Mouse (Mus musculus) midbrain, embryonic 11.5 days (tissue): Measurements from ENCODE around the gene Dcdc2a. TPM values are rescaled to one million over a fixed set of nuclear protein-coding genes. Genes with fewer than 3 reads are reported as not detected.

ENCODE experiments used
- ATAC-seq: fragments of 200-750 bp; cut with Nextera tagmentation; 2 replicates; pipeline ENCODE4 v1.8.0; 2017; ENCODE audit warnings: moderate TSS enrichment, moderate library complexity; ENCODE audit not compliant: low FRiP score
- DNase-seq: peaks from one replicate; pipeline ENCODE4 v3.0.0; 2015; ENCODE audit warnings: low spot score; ENCODE audit errors: missing footprints
- H3K27ac ChIP-seq: fragments of 300-500 bp; sonication (generic); 2 replicates; pipeline ENCODE4 v1.5.1; 2014; ENCODE audit warnings: low read depth, low read length
- H3K27me3 ChIP-seq: fragments of 300-500 bp; sonication (generic); 2 replicates; pipeline ENCODE4 v1.6.1; 2014; ENCODE audit warnings: mild to moderate bottlenecking, low read length, moderate library complexity, mixed read lengths; ENCODE audit not compliant: control insufficient read depth, insufficient read depth
- H3K36me3 ChIP-seq: fragments of 300-500 bp; sonication (generic); 2 replicates; pipeline ENCODE4 v1.6.1; 2014; ENCODE audit warnings: mild to moderate bottlenecking, low read length, moderate library complexity, mixed read lengths; ENCODE audit not compliant: control insufficient read depth, insufficient read depth
- H3K4me1 ChIP-seq: fragments of 300-500 bp; sonication (generic); 2 replicates; pipeline ENCODE4 v1.6.1; 2014; ENCODE audit warnings: low read length; ENCODE audit not compliant: control insufficient read depth, insufficient read depth
- H3K4me2 ChIP-seq: fragments of 300-500 bp; sonication (generic); 2 replicates; pipeline ENCODE4 v1.6.1; 2014; ENCODE audit warnings: mild to moderate bottlenecking, moderate library complexity
- H3K4me3 ChIP-seq: fragments of 300-500 bp; sonication (generic); 2 replicates; pipeline ENCODE4 v1.5.1; 2014; ENCODE audit warnings: low read depth, low read length
- H3K9ac ChIP-seq: fragments of 300-500 bp; sonication (generic); 2 replicates; pipeline ENCODE4 v1.6.1; 2014; ENCODE audit warnings: low read length
- H3K9me3 ChIP-seq: fragments of 300-500 bp; sonication (generic); 2 replicates; pipeline ENCODE4 v1.6.1; 2016; ENCODE audit warnings: low read length; ENCODE audit not compliant: control insufficient read depth
- WGBS: fragments of 180-500 bp; shearing (Covaris S2); extraction: QIAGEN DNeasy Blood & Tissue Kit; methylation state at CpG from one replicate; pipeline ENCODE4 v1.1.7; 2014; 5-methylcytosine and 5-hydroxymethylcytosine counted together
- polyA plus RNA-seq: library from polyadenylated mRNA; unstranded; fragments of >200 nt; fragmentation: Nextera tagmentation; extraction: Ambion mirVana; gene quantifications from 2 replicates; pipeline ENCODE4 v1.2.1, GENCODE M21; 2014

Gene Dcdc2a
- polyA plus RNA-seq, 1 experiment from 2014 or later, result 1.8 TPM

DNA sequence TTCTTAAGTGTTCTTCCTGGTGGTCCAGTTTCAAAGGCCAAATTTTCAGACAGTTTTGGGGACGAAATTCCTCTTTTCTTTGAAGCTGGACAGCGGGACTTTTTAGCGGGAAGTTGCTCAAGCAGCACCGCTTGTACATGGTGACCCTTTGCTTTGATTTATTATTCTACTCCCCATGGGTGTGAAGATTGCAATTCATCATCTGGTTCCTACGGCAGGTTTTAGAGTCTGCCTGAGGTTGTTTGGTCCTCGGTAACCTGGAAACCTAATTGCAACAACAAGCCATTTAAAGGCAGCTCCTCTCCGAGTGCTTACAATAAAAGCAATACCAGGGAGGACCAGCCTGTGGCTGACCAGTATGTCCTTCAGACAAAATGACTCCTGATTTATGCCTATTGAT, 21.5 kb downstream of the Dcdc2a start:
- DNase-seq (no peak), ATAC-seq (no peak)
- H3K4me2 ChIP-seq, result no peak overlapping the region

DNA sequence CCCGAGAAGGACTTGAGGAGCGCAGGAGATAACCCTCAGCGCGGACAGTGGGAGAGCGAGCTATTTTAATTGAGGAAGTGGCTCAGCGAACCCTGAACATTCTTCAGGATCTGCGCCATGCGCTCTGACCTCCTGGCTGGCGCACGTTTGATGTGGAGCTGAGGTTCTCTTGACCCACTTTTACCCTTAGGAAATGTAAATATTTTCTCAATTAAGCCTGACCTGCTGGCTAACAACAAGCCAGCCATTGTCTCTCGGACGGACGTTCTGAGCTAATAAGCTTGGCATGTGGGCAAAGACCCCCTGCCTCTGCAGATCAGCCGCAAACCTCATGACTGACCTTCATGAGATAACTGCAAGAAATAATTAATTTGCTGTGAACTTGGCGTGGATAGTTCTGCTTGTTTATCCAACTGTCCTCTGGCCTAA, 27.4 kb downstream of the Dcdc2a start:
- 38% methylated on average over 15 of the region's 15 CpGs for WGBS
- DNase-seq (no peak), ATAC-seq (no peak)
- H3K27ac ChIP-seq, result no peak overlapping the region
- no peak overlapping the region for H3K4me3 ChIP-seq
- H3K9me3 ChIP-seq, result no peaks in the 10 kb centered on the region
- no peaks in the 10 kb centered on the region for H3K4me1 ChIP-seq
- no peaks in the 10 kb centered on the region for H3K36me3 ChIP-seq
- H3K9ac ChIP-seq, result no peak overlapping the region
- H3K4me2 ChIP-seq, result no peak overlapping the region
- no peaks in the 10 kb centered on the region for H3K27me3 ChIP-seq

More for the DNA sequence above, 21.5 kb downstream of the Dcdc2a start:
- H3K9ac ChIP-seq, result no peak overlapping the region
- no peak overlapping the region for H3K4me3 ChIP-seq
- H3K4me1 ChIP-seq, result no peaks in the 10 kb centered on the region
- no peak overlapping the region for H3K27ac ChIP-seq
- WGBS, result 48% methylated on average over 7 of the region's 7 CpGs
- H3K36me3 ChIP-seq, result no peaks in the 10 kb centered on the region
- H3K9me3 ChIP-seq, result no peaks in the 10 kb centered on the region
- no peaks in the 10 kb centered on the region for H3K27me3 ChIP-seq

DNA sequence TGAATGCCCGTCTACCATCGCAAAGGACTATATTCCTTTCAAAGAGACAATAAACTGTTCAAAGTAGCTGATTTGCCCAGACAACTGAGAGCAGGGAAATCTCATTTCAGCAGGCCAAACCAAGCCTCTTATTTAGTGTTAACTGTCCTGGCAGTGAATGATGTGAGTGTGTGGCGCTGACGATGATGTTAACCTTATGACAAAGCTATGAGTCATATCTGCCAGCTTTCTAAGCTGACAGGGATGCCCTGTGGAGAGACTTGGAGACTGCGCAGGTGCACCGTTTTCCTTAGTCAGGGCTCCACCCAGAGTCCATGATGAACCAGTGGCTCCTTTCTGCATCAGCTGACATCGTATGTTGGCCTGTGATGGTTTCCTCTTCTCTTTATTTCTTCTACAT, 29.3 kb downstream of the Dcdc2a start:
- no peaks in the 10 kb centered on the region for H3K36me3 ChIP-seq
- no peaks in the 10 kb centered on the region for H3K4me1 ChIP-seq
- no peak overlapping the region for H3K4me2 ChIP-seq
- H3K4me3 ChIP-seq, result no peak overlapping the region
- H3K9me3 ChIP-seq, result no peaks in the 10 kb centered on the region
- no peak overlapping the region for H3K27ac ChIP-seq
- 94% methylated on average over 7 of the region's 7 CpGs for WGBS
- no peak for ATAC-seq
- H3K9ac ChIP-seq, result no peak overlapping the region
- no peak for DNase-seq
- H3K27me3 ChIP-seq, result no peaks in the 10 kb centered on the region

GRCm38 (mm10) chr13:25091347-25091746, 35.5 kb downstream of the Dcdc2a start:
- Histone ChIP-seq H3K27me3 (no peaks in the 10 kb centered on the region), H3K4me1 (no peaks in the 10 kb centered on the region), H3K9ac (no peak overlapping the region), H3K27ac (no peak overlapping the region), H3K4me3 (no peak overlapping the region), H3K4me2 (no peak overlapping the region), H3K9me3 (no peaks in the 10 kb centered on the region), H3K36me3 (no peaks in the 10 kb centered on the region)
- ATAC-seq (no peak), DNase-seq (no peak)
- WGBS, result 88% methylated on average over 5 of the region's 5 CpGs

DNA sequence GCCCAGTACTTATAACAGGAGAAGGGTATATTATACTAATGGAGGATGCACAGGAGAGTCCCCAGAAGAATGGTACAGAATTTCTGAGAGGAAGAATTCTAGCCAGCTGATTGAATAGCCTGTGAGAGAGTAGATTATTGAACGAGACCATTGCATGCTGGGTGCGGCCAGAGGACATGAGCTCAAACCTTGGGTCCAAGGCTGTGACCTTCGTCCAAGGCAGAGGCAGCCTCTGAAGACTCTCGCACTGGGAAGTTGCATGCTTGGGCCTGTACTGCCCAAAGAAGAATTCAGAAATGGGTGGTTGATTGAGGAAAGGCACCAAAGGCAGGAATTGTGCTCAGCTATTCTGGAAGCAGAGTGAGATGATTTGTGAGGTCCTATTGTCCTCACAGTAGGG, 38.0 kb downstream of the Dcdc2a start:
- no peak overlapping the region for H3K4me3 ChIP-seq
- H3K4me1 ChIP-seq, result no peaks in the 10 kb centered on the region
- no peak overlapping the region for H3K27ac ChIP-seq
- H3K4me2 ChIP-seq, result no peak overlapping the region
- H3K36me3 ChIP-seq, result no peaks in the 10 kb centered on the region
- no peaks in the 10 kb centered on the region for H3K9me3 ChIP-seq
- no peak for ATAC-seq
- no peaks in the 10 kb centered on the region for H3K27me3 ChIP-seq
- H3K9ac ChIP-seq, result no peak overlapping the region
- no peak for DNase-seq
- 86% methylated on average over 4 of the region's 4 CpGs for WGBS

- Histone ChIP-seq H3K27me3 (no peaks in the 10 kb centered on the region), H3K9me3 (no peaks in the 10 kb centered on the region), H3K27ac (no peak overlapping the region), H3K9ac (no peak overlapping the region), H3K4me3 (no peak overlapping the region), H3K36me3 (no peaks in the 10 kb centered on the region), H3K4me1 (no peaks in the 10 kb centered on the region), H3K4me2 (no peak overlapping the region)
- no peak for DNase-seq
- WGBS, result 83% methylated on average over 4 of the region's 4 CpGs
- ATAC-seq, result no peak
Measured at GRCm38 (mm10) chr13:25094381-25094780, 38.6 kb downstream of the Dcdc2a start.

GRCm38 (mm10) chr13:25097348-25097747, 41.5 kb downstream of the Dcdc2a start:
- 90% methylated on average over 8 of the region's 8 CpGs for WGBS
- Histone ChIP-seq H3K9ac (no peak overlapping the region), H3K36me3 (no peaks in the 10 kb centered on the region), H3K9me3 (no peaks in the 10 kb centered on the region), H3K27ac (no peak overlapping the region), H3K4me2 (no peak overlapping the region), H3K27me3 (no peaks in the 10 kb centered on the region), H3K4me1 (no peaks in the 10 kb centered on the region), H3K4me3 (no peak overlapping the region)
- DNase-seq, result no peak
- ATAC-seq, result no peak

- Histone ChIP-seq H3K9me3 (no peaks in the 10 kb centered on the region), H3K4me2 (no peak overlapping the region), H3K9ac (no peak overlapping the region), H3K4me3 (no peak overlapping the region), H3K36me3 (no peaks in the 10 kb centered on the region), H3K27ac (no peak overlapping the region), H3K4me1 (no peaks in the 10 kb centered on the region), H3K27me3 (no peaks in the 10 kb centered on the region)
- DNase-seq, result no peak
- WGBS, result 73% methylated on average over 5 of the region's 5 CpGs
- no peak for ATAC-seq
Measured at GRCm38 (mm10) chr13:25098578-25098977, 42.8 kb downstream of the Dcdc2a start.

DNA sequence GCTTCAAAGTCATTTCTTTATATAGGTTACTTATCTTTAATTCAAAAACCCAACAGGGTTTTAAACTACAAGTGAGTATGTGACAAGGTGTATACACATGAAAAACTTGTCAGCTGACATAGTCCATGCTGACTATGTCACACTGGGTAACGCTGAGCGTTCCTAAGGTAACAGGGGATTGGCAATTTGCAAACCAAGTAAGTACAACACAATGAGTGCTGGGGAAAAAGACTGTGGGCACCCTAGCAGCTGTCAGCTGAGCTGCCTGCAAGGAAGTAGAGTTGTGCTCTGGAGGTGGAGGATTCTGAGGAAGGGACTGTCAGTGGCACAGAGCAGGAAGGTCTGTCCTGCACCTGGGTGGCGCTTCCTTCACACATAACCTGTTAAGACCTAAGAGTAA, 43.7 kb downstream of the Dcdc2a start:
- WGBS, result 80% methylated on average over 3 of the region's 3 CpGs
- H3K27me3 ChIP-seq, result no peaks in the 10 kb centered on the region
- no peak overlapping the region for H3K4me2 ChIP-seq
- H3K4me3 ChIP-seq, result no peak overlapping the region
- no peaks in the 10 kb centered on the region for H3K4me1 ChIP-seq
- no peak for ATAC-seq
- no peaks in the 10 kb centered on the region for H3K9me3 ChIP-seq
- H3K27ac ChIP-seq, result no peak overlapping the region
- no peaks in the 10 kb centered on the region for H3K36me3 ChIP-seq
- DNase-seq, result peak; percentile 49
- no peak overlapping the region for H3K9ac ChIP-seq

GRCm38 (mm10) chr13:25100581-25100980, 44.8 kb downstream of the Dcdc2a start:
- H3K36me3 ChIP-seq, result no peaks in the 10 kb centered on the region
- no peak overlapping the region for H3K4me3 ChIP-seq
- 79% methylated on average over 6 of the region's 6 CpGs for WGBS
- DNase-seq, result peak; percentile 19
- H3K9ac ChIP-seq, result no peak overlapping the region
- no peak overlapping the region for H3K4me2 ChIP-seq
- no peak overlapping the region for H3K27ac ChIP-seq
- H3K27me3 ChIP-seq, result no peaks in the 10 kb centered on the region
- H3K9me3 ChIP-seq, result no peaks in the 10 kb centered on the region
- H3K4me1 ChIP-seq, result no peaks in the 10 kb centered on the region
- ATAC-seq, result no peak
